Mouse (Mus musculus): ENCODE data around the gene Brd4.

DNA sequence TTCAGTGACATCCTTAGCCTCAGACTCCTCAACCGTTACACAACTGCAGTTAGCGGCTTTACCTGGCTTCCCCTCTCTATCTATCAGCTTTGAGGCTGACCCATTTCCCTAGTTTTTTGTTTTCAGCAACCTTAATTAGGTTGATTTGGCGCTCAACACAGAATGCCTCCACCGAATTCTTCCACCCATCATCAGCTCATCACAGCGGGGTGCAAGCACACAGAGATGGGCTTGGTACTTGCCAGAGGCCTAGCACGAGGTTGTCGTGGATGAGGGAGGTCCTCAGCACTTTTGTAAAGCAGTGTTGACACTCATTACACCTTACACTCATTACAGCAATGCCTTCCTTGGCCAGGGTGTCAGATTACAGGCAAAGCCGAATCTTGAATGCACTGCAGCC, 101.5 kb downstream of the Brd4 start:
- TF ChIP-seq POLR2A (IDR thresholded peaks at IDR 0.05; ENCODE audit: low read depth, low read length) (no peak), CTCF (IDR thresholded peaks at IDR 0.05; ENCODE audit: extremely low read depth, insufficient read length, insufficient replicate concordance, low read depth, low read length) (no peak)
